Mouse (Mus musculus) heart, embryonic 14.5 days (tissue): ENCODE measurements at regions not wholly inside any gene's neighbourhood (a gene's known extent, or its start where the extent isn't known, plus 50 kb on each side); places are given as distances from the start of the nearest gene placed in this dataset.

Source experiments
- ATAC-seq: fragments of 200-750 bp; cut with Nextera tagmentation; 2 replicates; pipeline ENCODE4 v1.8.0; 2017; ENCODE audit warnings: low read depth, moderate TSS enrichment; ENCODE audit not compliant: insufficient number of reproducible peaks, insufficient read depth, low FRiP score
- H3K27ac ChIP-seq, 2 experiments: fragments of 200-500 bp in 1 of 2; fragments of 300-500 bp in 1 of 2; sonication (generic) in 1 of 2; replicated peaks in 1 of 2; 2 replicates each; pipeline ENCODE4 v1.5.1; 2012 to 2014; ENCODE audit warnings: low read depth in 2 of 2, low read length in 2 of 2, control low read depth in 1 of 2, mild to moderate bottlenecking in 1 of 2, mixed read lengths in 1 of 2; ENCODE audit not compliant: control insufficient read depth in 1 of 2, insufficient read depth in 1 of 2
- H3K27me3 ChIP-seq: fragments of 300-500 bp; sonication (generic); 2 replicates; pipeline ENCODE4 v1.6.1; 2014; ENCODE audit warnings: mild to moderate bottlenecking, low read length, control low read depth; ENCODE audit not compliant: control insufficient read depth, insufficient read depth
- H3K36me3 ChIP-seq: fragments of 300-500 bp; sonication (generic); 2 replicates; pipeline ENCODE4 v1.6.1; 2014; ENCODE audit warnings: mild to moderate bottlenecking, control low read depth, low read length, mixed read lengths; ENCODE audit not compliant: control insufficient read depth, insufficient read depth
- H3K4me1 ChIP-seq, 2 experiments: fragments of 200-500 bp in 1 of 2; fragments of 300-500 bp in 1 of 2; sonication (generic) in 1 of 2; 2 replicates each; pipeline ENCODE4 v1.6.1; 2012 to 2014; ENCODE audit warnings: low read length in 2 of 2, control low read depth in 1 of 2, mixed read lengths in 1 of 2; ENCODE audit not compliant: control insufficient read depth in 2 of 2, insufficient read depth in 2 of 2
- H3K4me2 ChIP-seq: fragments of 300-500 bp; sonication (generic); 2 replicates; pipeline ENCODE4 v1.6.1; 2014; ENCODE audit warnings: mild to moderate bottlenecking, low read length
- H3K4me3 ChIP-seq, 2 experiments: fragments of 200-500 bp in 1 of 2; fragments of 300-500 bp in 1 of 2; sonication (generic) in 1 of 2; 2 replicates each; pipeline ENCODE4 v1.5.1; 2012 to 2014; ENCODE audit warnings: low read length in 2 of 2, mild to moderate bottlenecking in 2 of 2, control low read depth in 1 of 2, low read depth in 1 of 2, moderate library complexity in 1 of 2; ENCODE audit not compliant: control insufficient read depth in 1 of 2, insufficient read depth in 1 of 2
- H3K9ac ChIP-seq: fragments of 300-500 bp; sonication (generic); 2 replicates; pipeline ENCODE4 v1.6.1; 2014; ENCODE audit warnings: mild to moderate bottlenecking, low read length
- H3K9me3 ChIP-seq: fragments of 300-500 bp; sonication (generic); 2 replicates; pipeline ENCODE4 v1.6.1; 2016; ENCODE audit warnings: low read length, control low read depth; ENCODE audit not compliant: control insufficient read depth
- whole genome bisulfite sequencing: fragments of 180-500 bp; shearing (Covaris S2); extraction: QIAGEN DNeasy Blood & Tissue Kit; methylation state at CpG from one replicate; pipeline ENCODE4 v1.1.7; 2014; 5-methylcytosine and 5-hydroxymethylcytosine counted together

- Histone ChIP-seq H3K27ac (no peak overlapping the region), H3K9ac (no peak overlapping the region), H3K36me3 (no peaks in the 10 kb centered on the region), H3K4me1 (no peaks in the 10 kb centered on the region), H3K9me3 (0 out of 2 replicates have a peak, but pooled peaks cover 3% of the 10 kb centered on the region), H3K27me3 (no peaks in the 10 kb centered on the region), H3K4me2 (no peak overlapping the region), H3K4me3 (no peak overlapping the region)
- WGBS: 47% methylated on average over 12 of the region's 12 CpGs
- no peak for ATAC-seq
These were observed 482.1 kb upstream of the Kcnab2 start for GRCm38 (mm10) chr4:152959627-152960230.

- H3K27ac ChIP-seq: no peak overlapping the region
- H3K36me3 ChIP-seq: no peaks in the 10 kb centered on the region
- no peaks in the 10 kb centered on the region for H3K9me3 ChIP-seq
- H3K4me1 ChIP-seq: no peaks in the 10 kb centered on the region
- H3K4me2 ChIP-seq: no peak overlapping the region
- no peak overlapping the region for H3K4me3 ChIP-seq
- WGBS: 65% methylated on average over 15 of the region's 15 CpGs
- ATAC-seq: no peak
- H3K9ac ChIP-seq: no peak overlapping the region
- H3K27me3 ChIP-seq: no peaks in the 10 kb centered on the region
These were observed 475.7 kb upstream of the Kcnab2 start for GRCm38 (mm10) chr4:152953237-152953974.

- no peak overlapping the region for H3K4me2 ChIP-seq
- ATAC-seq: no peak
- 73% methylated on average over 7 of the region's 7 CpGs for WGBS
These were observed 471.3 kb upstream of the Kcnab2 start for GRCm38 (mm10) chr4:152948956-152949355.

GRCm38 (mm10) chr4:152941159-152941558 lies 463.5 kb upstream of the Kcnab2 start:
- Histone ChIP-seq H3K4me1 (no peaks in the 10 kb centered on the region), H3K9me3 (peaks cover 2% of the 10 kb centered on the region; the same call in 1 of the 2 replicates), H3K9ac (no peak overlapping the region), H3K36me3 (no peaks in the 10 kb centered on the region), H3K4me2 (no peak overlapping the region), H3K27me3 (no peaks in the 10 kb centered on the region; the same call in 1 of the 2 replicates), H3K4me3 (no peak overlapping the region), H3K27ac (no peak overlapping the region)
- no peak for ATAC-seq
- WGBS: 60% methylated on average over 8 of the region's 8 CpGs

More at GRCm38 (mm10) chr4:152948956-152949355, 471.3 kb upstream of the Kcnab2 start:
- Histone ChIP-seq H3K27ac (no peak overlapping the region), H3K4me1 (no peaks in the 10 kb centered on the region), H3K9me3 (peaks cover 6% of the 10 kb centered on the region; the same call in 1 of the 2 replicates), H3K4me3 (no peak overlapping the region), H3K36me3 (no peaks in the 10 kb centered on the region), H3K27me3 (no peaks in the 10 kb centered on the region), H3K9ac (no peak overlapping the region)

GRCm38 (mm10) chr4:152936614-152937013 lies 458.9 kb upstream of the Kcnab2 start:
- Histone ChIP-seq H3K36me3 (no peaks in the 10 kb centered on the region), H3K4me3 (no peak overlapping the region), H3K4me1 (no peaks in the 10 kb centered on the region), H3K27me3 (peaks cover 7% of the 10 kb centered on the region; the same call in 1 of the 2 replicates), H3K4me2 (no peak overlapping the region), H3K9me3 (0 out of 2 replicates have a peak, but pooled peaks cover 3% of the 10 kb centered on the region), H3K9ac (no peak overlapping the region), H3K27ac (no peak overlapping the region)
- ATAC-seq: no peak
- WGBS: 81% methylated on average over 2 of the region's 2 CpGs

GRCm38 (mm10) chr4:152935484-152935883 lies 457.8 kb upstream of the Kcnab2 start:
- H3K9me3 ChIP-seq: 0 out of 2 replicates have a peak, but pooled peaks cover 3% of the 10 kb centered on the region
- no peaks in the 10 kb centered on the region for H3K36me3 ChIP-seq
- no peaks in the 10 kb centered on the region for H3K4me1 ChIP-seq
- H3K27ac ChIP-seq: no peak overlapping the region
- H3K9ac ChIP-seq: no peak overlapping the region
- ATAC-seq: no peak
- no peak overlapping the region for H3K4me3 ChIP-seq
- H3K27me3 ChIP-seq: peaks cover 7% of the 10 kb centered on the region; the same call in 1 of the 2 replicates
- H3K4me2 ChIP-seq: no peak overlapping the region
- WGBS: 34% methylated on average over 3 of the region's 3 CpGs

GRCm38 (mm10) chr4:152928422-152928985 lies 450.8 kb upstream of the Kcnab2 start:
- H3K36me3 ChIP-seq: no peaks in the 10 kb centered on the region
- no peak overlapping the region for H3K4me3 ChIP-seq
- H3K27me3 ChIP-seq: peaks cover 5% of the 10 kb centered on the region; the same call in 1 of the 2 replicates
- H3K9me3 ChIP-seq: 0 out of 2 replicates have a peak, but pooled peaks cover under 1% of the 10 kb centered on the region
- H3K4me2 ChIP-seq: no peak overlapping the region
- WGBS: 42% methylated on average over 5 of the region's 5 CpGs
- H3K4me1 ChIP-seq: no peaks in the 10 kb centered on the region
- H3K9ac ChIP-seq: no peak overlapping the region
- ATAC-seq: no peak
- no peak overlapping the region for H3K27ac ChIP-seq
